Mouse (Mus musculus): Measurements from ENCODE around the gene Thpo.

The Thpo gene

DNA sequence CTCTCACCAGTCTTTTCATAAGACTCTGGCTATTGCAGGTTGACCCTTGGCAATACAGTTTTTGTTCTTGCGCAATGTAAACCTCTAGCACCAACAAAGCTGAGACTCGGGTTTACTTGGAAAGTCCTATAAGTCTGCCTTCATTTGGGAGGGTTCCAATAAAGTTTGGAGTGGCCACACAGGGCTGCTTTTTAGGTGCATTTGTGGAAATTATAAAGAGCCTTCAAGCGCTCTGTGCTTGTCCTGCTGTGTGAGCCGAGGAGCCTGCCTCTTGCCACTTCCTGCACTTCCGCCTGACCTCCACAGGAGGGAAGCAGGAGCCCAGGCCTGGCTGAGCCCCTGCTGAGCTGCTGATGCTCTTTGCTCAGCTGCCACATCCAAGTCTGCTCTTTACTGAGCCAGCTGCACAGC is 10.0 kb downstream of the Thpo start:
- peak; percentile 85 for DNase-seq (ENCODE audit: low spot score)

DNA sequence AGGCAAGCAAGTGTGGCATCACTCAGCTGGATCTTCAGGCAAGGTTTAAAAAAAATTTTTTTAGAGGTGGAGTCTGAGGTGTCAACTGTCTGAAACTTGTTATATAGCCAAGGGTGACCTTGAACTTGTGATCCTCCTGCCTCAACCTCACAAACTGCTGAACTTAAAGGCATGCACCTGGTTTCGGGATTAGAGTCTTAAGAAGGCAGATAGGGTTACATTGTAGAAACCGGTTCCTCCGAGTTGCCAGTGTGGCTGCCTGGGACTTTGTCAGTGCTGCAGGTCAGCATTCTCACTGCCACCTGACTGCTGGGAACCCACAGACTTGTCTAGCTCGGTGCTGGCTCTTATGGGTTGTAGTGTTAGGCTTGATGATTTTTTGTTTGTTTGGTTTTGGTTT is 11.1 kb downstream of the Thpo start:
- DNase-seq (ENCODE audit: low spot score) = no peak

DNA sequence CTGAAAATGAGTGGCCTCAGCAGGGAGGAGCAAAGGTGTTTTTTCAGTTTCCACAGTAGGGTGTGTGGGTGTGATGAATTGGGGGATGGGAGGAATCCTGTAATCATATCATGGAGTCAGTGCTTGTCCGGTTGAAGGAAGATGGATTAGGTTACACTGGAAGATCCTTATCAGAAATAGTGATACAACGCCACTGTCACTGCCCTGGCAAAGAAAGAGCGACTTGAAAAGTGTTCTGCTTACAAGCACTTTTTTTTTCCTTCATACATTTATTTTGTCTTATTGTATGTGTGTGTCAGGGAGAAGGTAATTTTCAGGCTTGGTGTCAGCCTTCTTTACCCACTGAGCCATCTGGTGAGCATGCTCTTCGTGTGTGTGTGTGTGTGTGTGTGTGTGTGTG is 11.6 kb downstream of the Thpo start:
- DNase-seq (ENCODE audit: low spot score) = no peak

DNA sequence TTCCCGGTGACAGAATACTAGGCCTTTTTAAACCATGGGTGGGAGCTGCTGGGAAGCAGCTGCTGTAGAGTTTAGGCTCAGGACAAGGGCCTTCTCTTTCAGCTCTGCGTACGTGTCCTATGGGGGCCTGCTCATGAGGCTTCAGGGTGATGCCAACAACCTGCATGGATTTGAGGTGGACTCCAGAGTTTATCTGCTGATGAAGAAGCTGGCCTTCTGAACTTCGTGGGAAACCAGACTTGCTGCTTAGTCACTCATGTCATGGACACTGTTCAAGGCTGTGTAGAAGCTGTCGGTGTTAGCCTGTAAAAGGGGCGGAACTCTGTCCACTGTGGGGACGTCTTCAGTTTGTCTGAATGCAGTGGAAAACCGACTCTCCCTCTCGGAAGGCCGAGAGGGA is 12.5 kb downstream of the Thpo start:
- no peak for DNase-seq (ENCODE audit: low spot score)

DNA sequence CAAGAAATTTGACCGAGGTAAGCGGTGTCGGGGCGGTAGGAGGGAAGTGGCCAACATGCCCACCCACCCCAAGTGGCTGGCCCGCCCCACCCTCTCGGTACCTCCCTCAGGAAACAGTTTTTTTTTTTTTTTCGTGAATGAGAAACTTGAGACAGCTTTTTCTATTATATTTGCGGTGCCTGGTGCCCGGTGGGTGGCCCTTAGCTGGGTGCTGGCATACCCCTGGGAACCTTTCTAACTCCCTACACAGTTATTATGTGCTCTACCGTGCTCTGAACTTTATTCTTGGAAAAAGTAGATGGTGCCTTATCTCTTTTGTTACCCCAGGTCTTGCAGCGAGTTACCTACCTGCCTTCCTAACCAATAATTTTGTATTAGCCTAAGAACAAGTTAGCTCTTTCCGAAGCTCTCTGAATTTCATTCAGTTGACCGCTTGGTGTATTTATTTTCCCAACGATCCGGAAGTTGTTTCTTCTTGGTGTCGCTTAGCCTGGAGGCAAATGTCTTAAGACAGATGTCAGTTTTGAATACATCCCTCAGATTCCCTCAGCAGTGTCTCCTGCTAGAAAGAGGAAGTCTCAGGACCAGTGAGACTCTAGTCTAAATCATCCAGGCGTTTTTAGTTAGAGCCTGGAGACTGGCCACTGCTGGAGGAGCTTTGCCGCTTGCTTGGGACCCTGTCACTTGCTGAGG is 16.2 kb downstream of the Thpo start:
- peak; percentile 51 for DNase-seq (ENCODE audit: low spot score)

DNA sequence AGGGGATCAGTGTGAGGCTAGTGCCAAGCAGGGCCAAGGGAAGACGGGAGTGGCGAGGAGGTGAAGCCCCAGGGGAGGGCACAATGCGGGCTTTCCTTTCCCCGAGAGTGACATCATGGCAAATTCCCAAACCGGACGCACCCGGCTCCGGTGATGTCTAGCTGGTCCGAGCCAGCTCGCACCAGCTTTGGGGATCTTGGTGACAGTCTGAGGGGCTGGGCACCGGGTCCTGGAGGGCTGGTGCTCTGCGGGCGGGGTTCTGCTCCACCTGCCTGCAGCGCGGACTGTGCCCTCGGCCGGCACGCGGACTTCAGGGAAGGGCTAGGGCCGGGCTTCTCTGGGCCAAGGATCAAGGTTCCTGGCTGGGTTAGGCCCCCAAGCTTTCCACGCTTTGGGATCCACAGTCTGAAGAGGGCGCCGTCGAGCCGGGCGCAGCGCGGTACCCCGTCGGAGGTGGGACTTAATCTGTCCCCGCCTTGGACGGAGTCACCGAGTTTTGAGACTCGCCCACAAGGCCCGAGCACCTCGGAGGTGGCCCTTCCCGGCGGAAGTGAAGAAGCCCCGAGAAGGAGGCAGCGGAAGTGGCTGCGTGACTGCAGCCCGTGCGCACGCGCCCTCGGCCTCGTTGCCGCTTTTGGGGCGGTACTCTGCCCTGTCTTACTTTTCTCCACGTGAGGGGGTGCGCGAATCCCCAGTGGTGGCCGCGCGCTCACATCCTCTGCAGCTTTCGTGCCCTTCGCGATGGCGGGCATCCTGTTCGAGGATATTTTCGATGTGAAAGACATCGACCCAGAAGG is 16.9 kb downstream of the Thpo start, which contains the start of the genes Polr2h and Clcn2:
Gene Polr2h, plus strand, starts transcription at position 485 of the 797 bp plus-strand sequence.
Gene Clcn2, minus strand, starts transcription at position 566 of the 797 bp plus-strand sequence.
- DNase-seq (ENCODE audit: low spot score) = peak; percentile 99

DNA sequence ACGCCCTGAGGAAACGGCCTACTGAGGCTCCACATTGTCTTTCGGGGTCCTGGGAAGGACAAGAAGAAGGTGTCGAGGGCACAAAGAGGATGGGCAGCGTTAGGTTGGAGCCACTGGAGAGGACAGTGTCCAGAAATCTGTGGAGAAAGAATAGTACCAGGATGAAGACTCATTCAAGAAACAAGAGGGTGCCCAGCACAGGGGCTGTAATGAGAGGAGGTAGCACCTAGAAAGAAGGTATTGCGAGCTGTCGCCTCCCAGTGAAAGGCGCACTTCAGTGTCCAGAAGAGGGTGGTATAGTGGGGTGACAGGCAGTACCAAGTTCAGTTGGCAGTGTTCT is 17.5 kb downstream of the Thpo start:
- DNase-seq (ENCODE audit: low spot score) = no peak

DNA sequence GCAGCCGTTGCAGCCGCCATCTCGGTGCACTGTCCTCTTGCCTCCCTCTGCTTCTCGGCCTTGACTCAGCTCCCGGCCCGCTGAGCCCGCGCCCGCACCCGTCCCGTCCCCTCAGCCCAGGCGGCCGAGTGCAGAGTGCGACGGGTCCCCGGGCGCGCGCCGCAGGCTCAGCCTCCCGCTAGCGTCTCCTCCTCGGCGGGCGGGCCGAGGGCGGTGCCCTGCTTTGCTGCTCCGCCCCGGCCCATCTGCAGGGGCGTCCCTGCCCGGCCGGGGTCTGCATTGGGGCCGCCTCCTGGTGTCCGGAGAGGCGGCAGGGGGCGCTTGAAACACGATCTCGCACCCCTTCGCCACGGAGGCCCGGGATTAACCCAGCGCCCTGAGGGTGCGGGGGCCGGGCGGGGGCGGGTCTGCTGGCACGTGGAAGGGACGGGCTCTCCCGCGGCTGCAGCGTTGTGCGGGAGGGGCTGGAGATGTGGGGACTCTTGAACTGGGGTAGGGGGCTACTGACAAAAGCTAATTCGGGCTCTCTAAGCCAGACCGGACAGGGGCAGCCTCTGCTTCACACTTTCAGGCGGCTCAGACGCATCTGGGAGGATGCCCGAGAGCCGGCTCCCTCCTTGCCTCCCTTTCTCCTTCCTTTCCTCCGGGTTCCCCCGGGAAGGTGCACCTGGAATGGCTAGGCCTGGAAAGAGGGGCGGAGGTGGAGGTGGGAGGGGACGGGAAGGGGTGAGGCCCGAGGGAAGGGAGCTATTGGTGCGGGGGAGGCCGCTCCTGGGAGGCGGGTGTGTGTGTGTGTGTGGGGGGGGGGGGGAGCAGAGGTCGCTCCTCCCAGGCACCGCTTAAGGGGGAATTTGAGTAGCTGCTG is 18.1 kb downstream of the Thpo start:
- DNase-seq (ENCODE audit: low spot score) = peak; percentile 76

DNA sequence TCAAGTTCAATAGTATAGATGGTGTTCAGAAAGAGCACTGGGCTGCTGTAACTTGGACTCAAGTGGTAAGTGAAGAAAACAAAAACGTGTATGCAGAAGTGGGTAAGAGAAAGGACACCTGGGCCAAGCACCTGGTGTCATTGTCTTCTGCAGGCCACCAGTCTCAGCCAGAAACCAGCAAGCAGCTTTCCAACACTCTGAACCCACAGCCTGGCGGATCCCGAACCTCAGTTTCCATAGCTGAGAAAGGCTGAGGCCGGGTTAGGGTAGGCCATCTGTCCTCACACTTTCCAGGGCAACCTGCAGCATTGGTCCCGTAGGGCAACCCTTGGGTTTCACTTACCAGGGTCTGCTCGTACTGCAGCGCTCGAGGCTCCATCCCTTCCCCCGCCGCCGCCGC is 18.7 kb downstream of the Thpo start:
- DNase-seq (ENCODE audit: low spot score) = peak; percentile 24

DNA sequence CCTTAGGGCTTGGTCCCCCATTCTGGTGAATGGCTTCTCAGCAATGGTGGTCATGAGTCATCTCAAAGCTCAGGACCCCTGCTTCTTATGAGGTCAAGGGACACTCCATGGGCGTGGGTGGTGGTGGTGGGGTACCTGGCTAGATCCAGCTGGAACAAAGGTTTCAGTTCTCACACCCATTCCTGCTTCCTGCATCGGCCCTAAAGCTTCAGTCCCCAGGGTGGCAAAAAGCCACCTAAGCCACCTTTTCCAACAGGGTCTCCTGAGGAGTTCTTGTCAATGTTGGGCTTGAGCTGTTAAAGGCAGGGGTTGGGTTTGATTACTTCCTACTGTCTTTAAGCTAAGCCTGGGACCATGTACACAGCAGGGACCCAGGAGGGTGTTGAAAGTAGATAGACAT is 19.1 kb downstream of the Thpo start:
- DNase-seq (ENCODE audit: low spot score) = peak; percentile 26

DNA sequence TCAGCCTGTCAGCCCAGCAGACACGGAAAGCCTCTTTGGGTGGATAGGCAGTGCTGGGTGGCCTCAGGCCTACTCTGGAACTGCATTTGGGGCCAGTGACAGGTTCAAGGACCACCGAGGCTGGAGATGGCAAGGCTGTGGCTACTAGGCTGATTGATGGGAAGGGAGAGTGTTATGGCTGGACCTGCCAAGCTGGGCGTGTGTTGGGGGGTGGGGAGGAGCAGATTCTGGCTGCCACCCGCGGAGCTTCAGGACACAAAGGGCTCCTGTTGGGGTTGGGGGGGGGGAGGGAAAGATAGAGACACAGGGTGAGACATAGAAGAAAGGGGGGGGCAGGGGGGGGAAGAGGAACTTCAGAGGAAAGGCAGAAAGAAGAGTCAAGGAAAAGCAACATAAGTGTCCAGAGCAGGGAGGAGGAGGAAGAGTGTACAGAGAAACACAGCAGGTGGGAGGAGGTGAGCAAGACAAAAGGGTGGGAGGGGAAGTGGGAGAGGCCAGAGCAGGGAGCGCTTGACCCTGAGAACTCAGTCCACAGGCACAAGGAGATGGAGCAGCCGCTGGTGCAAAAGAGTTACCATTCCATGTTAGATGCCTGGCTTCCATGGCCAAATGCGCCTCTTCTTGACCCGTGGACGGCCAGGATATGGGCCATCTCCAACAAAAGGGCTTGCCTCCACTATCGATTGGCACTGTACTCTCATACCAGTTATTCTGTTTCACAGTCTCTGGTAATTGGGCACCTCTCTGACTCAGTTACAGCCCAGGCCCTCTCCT is 19.8 kb downstream of the Thpo start:
- no peak for DNase-seq (ENCODE audit: low spot score)

DNA sequence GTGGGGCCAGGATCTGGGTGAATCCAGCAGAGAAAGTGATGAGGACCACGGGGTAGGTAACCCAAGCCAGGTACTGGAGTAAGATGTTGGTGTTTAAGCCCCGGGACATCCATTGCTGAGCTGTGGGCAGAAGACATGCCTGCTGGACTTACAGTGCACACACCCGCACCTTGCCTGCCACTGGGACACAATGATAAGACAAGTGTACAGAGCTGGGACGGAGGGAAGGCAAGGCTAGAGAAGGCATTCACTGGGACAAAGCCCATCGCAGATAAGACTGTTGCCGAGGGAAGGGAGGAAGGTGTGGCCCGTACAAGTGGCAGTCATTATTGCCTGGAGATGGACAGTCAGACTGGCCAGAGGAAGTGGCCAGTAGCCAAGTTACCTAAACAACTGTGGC is 21.4 kb downstream of the Thpo start:
- no peak for DNase-seq (ENCODE audit: low spot score)

DNA sequence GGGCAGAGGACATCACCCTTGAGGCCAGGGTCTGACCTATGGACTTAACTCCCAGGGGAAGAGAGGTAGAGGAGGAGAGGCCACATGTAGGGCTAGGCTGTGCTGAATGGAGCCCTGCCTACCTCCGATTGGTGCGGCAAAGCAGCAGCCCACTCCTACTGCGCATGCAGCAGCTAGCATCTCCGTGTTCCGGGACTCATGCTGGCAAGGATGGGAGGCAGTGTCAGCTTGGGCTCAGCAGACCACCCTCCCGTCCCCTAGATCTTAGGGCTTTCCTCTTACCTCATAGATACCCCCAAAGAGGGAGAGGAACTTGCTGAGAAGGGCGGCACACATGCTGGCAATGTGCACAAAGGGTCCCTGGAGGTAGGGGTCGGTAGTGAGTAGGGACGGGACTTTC is 22.1 kb downstream of the Thpo start:
- DNase-seq (ENCODE audit: low spot score) = no peak

DNA sequence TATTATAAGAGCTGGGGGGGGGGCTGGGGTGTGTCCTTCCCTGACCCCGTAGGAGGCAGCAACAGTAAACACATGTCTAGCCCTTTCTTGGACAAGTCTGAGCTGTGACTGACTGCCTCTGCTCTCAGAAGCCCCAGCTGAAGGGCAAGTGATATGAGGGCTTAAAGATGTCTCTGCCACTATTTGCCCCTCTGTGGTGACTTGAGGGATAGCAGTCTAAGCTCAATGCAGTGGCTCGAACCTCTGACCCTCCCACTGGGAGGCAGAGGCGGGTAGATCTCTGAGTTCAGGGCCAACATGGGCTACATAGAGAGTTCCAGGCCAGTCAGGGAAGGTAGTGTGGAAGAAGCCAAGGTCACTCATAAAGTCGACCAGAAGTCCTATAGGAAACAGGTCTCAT is 23.5 kb downstream of the Thpo start:
- DNase-seq (ENCODE audit: low spot score) = no peak

DNA sequence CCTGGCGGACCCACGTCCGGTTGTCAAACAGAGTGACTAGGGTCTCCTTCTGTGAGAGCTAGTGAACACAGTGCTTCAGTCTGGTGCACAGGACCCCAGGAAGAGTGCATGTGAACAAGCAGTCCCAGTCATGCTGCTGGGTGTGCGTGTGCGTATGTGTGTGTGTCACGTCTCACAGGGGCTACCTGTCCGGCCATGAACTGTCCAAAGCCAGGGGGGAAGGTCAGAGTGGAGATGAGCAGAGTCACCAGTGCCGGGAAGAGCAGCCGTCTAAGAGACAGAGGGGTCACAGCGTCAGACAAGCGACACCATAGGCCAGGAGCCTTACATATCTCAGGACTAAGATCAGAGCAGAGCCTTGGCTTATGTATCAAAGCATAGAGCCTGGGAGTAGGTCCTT is 23.9 kb downstream of the Thpo start:
- DNase-seq (ENCODE audit: low spot score) = no peak

DNA sequence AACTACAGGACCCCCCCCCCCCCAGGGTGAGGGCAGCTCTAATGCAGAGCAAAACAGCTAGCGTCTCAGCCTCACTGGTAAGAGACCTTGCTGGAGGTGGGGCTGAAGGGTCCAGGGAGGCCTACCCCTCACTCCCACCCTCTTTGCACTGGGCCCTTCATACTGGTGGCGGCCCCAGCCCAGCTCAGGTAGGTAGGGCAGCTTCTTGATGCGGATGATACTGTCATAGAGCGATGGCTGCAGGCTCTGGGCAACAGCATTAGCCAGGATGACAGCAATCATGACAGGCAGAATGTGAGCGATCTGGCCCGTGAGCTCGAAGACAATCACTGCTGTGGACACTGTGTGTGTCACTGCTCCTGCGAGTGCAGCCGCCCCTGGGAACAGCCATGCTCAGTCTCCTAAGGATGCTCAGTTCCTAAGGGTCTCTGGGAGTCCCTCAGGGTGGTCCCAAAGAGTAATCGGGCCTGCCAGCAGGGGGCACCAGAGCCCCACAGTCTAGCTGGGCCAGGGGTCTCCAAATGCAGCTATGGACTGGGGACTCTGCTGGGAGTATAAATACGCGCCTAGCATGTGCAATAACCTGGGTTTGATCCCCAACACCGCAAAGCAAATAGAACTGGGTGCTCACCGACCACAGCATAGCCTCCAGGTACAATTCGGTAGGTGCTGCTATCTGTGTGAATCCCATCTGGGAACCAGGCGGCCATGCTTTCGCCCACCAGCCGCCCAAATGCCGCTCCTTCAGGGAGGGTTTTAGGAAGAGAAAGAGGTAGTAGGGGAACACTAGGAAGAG is 25.2 kb downstream of the Thpo start:
- DNase-seq (ENCODE audit: low spot score) = no peak

DNA sequence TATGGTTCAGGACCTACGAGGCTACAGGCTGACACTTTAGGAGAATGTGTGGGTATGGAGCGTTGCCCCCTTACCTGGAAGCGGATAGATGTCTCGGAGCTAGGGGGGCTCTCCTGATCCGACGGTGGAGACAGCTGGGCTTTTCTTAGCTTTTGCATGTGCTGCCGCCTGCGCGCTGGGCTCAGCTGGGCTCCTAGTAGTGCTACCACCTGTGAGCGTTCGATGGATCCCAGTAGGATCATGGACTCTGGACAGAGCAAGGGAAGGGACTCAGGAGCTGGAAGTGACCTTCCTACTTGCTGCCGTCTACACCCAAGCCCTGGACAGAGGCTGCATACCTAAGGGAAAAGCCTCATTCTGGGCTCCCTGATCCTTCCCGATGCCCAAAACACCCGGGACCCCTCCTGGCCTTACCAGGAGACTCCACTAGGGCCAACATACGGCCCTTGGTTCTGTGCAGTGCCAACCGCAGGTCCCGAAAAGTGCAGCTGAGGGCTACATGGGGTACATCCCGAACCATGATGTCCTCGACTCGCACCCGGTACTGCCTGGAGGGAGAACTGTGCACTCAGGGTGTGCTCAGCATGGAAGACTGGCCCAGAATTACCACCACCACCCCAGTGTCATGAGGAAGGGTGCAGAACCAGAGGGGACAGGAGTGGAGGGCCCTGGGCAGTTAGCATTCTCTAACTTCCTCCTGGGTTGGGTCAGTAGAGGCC is 25.9 kb downstream of the Thpo start:
- no peak for DNase-seq (ENCODE audit: low spot score)

DNA sequence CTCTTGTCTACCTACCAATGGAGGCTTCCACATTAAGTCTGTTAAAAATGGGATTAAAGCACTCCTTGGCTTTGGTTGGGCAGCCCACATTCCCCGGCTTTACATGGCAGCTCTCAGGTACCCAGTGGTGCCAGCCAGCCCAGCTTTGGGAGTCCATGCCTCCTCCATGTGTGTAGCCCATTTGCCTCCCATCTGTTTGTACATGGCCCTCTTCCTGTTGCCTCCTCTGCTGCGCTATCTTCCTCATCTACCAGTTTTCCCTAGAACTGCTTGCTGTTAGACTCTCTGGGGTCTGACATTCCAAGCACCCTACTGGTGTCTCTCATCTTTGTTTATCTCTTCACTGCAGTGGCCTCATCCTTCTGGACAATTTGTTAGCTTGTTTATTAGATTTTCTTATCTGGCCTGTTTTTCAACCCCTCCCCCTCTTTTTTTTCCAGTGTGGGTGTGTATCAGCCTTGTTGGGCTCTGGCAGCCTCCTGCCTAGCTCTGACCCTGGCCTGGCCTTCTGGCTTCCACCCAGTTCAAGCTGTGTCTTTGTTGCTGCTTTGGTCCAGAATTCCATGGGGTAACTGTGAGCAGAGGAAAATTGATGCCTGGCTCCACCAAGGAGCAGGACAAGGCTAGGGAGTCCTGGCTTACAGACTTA is 27.8 kb downstream of the Thpo start:
- DNase-seq (ENCODE audit: low spot score) = peak; percentile 77

DNA sequence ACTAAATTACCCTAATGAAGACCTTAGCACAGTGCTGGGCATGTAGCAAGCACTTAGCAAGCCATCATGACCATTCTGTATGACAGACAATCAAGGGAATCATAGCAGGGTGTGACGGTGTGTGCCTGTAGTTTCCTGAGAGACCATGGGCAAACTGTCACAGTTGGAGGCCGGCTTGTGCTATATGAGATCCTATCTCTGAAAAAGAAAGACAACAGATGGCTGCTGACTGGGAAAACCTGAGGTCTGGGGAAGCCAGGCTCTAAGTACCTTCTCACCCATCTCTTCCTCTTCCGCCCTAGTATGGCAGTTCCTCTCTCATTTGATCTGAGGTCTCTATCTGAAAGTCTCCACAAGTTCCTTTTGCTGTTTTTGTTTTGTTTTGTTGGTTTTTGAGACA is 28.5 kb downstream of the Thpo start:
- DNase-seq (ENCODE audit: low spot score) = no peak
